Mouse (Mus musculus) brain, embryonic 14.5 days (tissue): ENCODE data around the gene Pik3cd.

ENCODE experiments used
- CTCF ChIP-seq: fragments of 200-500 bp; IDR thresholded peaks from 2 replicates; pipeline ENCODE4 v1.5.1; 2012; ENCODE audit warnings: inconsistent platforms, mild to moderate bottlenecking, moderate library complexity, borderline replicate concordance; ENCODE audit not compliant: insufficient read depth, insufficient read length; ENCODE audit errors: extremely low read depth
- POLR2A ChIP-seq: fragments of 200-500 bp; IDR thresholded peaks from 2 replicates; pipeline ENCODE4 v1.6.1; 2012; ENCODE audit warnings: mild to moderate bottlenecking, inconsistent platforms, borderline replicate concordance; ENCODE audit not compliant: poor library complexity, insufficient read depth, insufficient read length, severe bottlenecking; ENCODE audit errors: extremely low read depth

GRCm38 (mm10) chr4:149623711-149624110 is 78.7 kb downstream of the Pik3cd start:
- no peak for TF ChIP-seq CTCF
- TF ChIP-seq POLR2A = no peak
